Mouse (Mus musculus) embryo, embryonic 11 days (tissue): ENCODE measurements around the gene Rpl10-ps3.

ENCODE experiments used
- DNase-seq: peaks from one replicate; pipeline ENCODE4 v3.0.0-alpha.2; 2015

The Rpl10-ps3 gene

GRCm38 (mm10) chr9:50344868-50345267 lies at the start of gene Rpl10-ps3:
Gene Rpl10-ps3 (minus strand): TSS chr9:50344968.
- DNase-seq, result no peak

GRCm38 (mm10) chr9:50375598-50375997 lies 30.8 kb upstream of the Rpl10-ps3 start:
- no peak for DNase-seq

- no peak for DNase-seq
Observed at GRCm38 (mm10) chr9:50374666-50375065, 29.9 kb upstream of the Rpl10-ps3 start.

- DNase-seq, result no peak
Observed at GRCm38 (mm10) chr9:50368551-50369297, 24.0 kb upstream of the Rpl10-ps3 start.

- DNase-seq, result peak; percentile 23
Observed at GRCm38 (mm10) chr9:50365059-50365780, 20.5 kb upstream of the Rpl10-ps3 start.

- no peak for DNase-seq
Observed at GRCm38 (mm10) chr9:50363962-50364361, 19.2 kb upstream of the Rpl10-ps3 start.

GRCm38 (mm10) chr9:50363259-50363658 lies 18.5 kb upstream of the Rpl10-ps3 start:
- no peak for DNase-seq

- no peak for DNase-seq
Observed at GRCm38 (mm10) chr9:50362556-50362955, 17.8 kb upstream of the Rpl10-ps3 start.

GRCm38 (mm10) chr9:50360370-50360769 lies 15.6 kb upstream of the Rpl10-ps3 start:
- no peak for DNase-seq

- no peak for DNase-seq
Observed at GRCm38 (mm10) chr9:50357331-50357730, 12.6 kb upstream of the Rpl10-ps3 start.

- DNase-seq, result no peak
Observed at GRCm38 (mm10) chr9:50351746-50352145, 7.0 kb upstream of the Rpl10-ps3 start.

- DNase-seq, result no peak
Observed at GRCm38 (mm10) chr9:50350571-50350970, 5.8 kb upstream of the Rpl10-ps3 start.

GRCm38 (mm10) chr9:50349156-50349555 lies 4.4 kb upstream of the Rpl10-ps3 start:
- DNase-seq, result no peak

GRCm38 (mm10) chr9:50348256-50348655 lies 3.5 kb upstream of the Rpl10-ps3 start:
- DNase-seq, result no peak

- DNase-seq, result no peak
Observed at GRCm38 (mm10) chr9:50335539-50336325, 9.0 kb downstream of the Rpl10-ps3 start.

- DNase-seq, result peak; percentile 78
Observed at GRCm38 (mm10) chr9:50333413-50333812, 11.4 kb downstream of the Rpl10-ps3 start.

- no peak for DNase-seq
Observed at GRCm38 (mm10) chr9:50324355-50325225, 20.2 kb downstream of the Rpl10-ps3 start.

GRCm38 (mm10) chr9:50320729-50321128 lies 24.0 kb downstream of the Rpl10-ps3 start:
- no peak for DNase-seq

- DNase-seq, result no peak
Observed at GRCm38 (mm10) chr9:50319506-50319905, 25.3 kb downstream of the Rpl10-ps3 start.

GRCm38 (mm10) chr9:50317299-50317698 lies 27.5 kb downstream of the Rpl10-ps3 start:
- DNase-seq, result no peak

- DNase-seq, result no peak
Observed at GRCm38 (mm10) chr9:50315650-50316049, 29.1 kb downstream of the Rpl10-ps3 start.

GRCm38 (mm10) chr9:50311036-50311545 lies 33.7 kb downstream of the Rpl10-ps3 start:
- DNase-seq, result no peak
